Mouse (Mus musculus) hindbrain, embryonic 16.5 days (tissue): ENCODE measurements at regions not wholly inside any gene's neighbourhood (a gene's known extent, or its start where the extent isn't known, plus 50 kb on each side); places are given as distances from the start of the nearest gene placed in this dataset.
A peak's percentile ranks its signal among the peaks of the same experiment; 100 is the strongest.

Experiments
- ATAC-seq: fragments of 200-750 bp; cut with Nextera tagmentation; 2 replicates; pipeline ENCODE4 v1.8.0; 2017; ENCODE audit warnings: moderate TSS enrichment, moderate library complexity
- H3K27ac ChIP-seq: fragments of 300-500 bp; sonication (generic); 2 replicates; pipeline ENCODE4 v1.5.1; 2014; ENCODE audit warnings: low read depth, mild to moderate bottlenecking, control low read depth, low read length, moderate library complexity
- H3K27me3 ChIP-seq: fragments of 300-500 bp; sonication (generic); replicated peaks from 2 replicates; pipeline ENCODE4 v1.6.1; 2014; ENCODE audit warnings: low read length; ENCODE audit not compliant: control insufficient read depth, insufficient read depth
- H3K36me3 ChIP-seq: fragments of 300-500 bp; sonication (generic); 2 replicates; pipeline ENCODE4 v1.6.1; 2014; ENCODE audit warnings: mild to moderate bottlenecking, low read length, moderate library complexity, mixed read lengths; ENCODE audit not compliant: control insufficient read depth, insufficient read depth
- H3K4me1 ChIP-seq: fragments of 300-500 bp; sonication (generic); 2 replicates; pipeline ENCODE4 v1.6.1; 2014; ENCODE audit warnings: low read depth, low read length; ENCODE audit not compliant: control insufficient read depth, insufficient read depth
- H3K4me2 ChIP-seq: fragments of 300-500 bp; sonication (generic); 2 replicates; pipeline ENCODE4 v1.6.1; 2014; ENCODE audit warnings: mild to moderate bottlenecking, low read length, control low read depth, moderate library complexity
- H3K4me3 ChIP-seq: fragments of 300-500 bp; sonication (generic); 2 replicates; pipeline ENCODE4 v1.5.1; 2014; ENCODE audit warnings: mild to moderate bottlenecking, low read length, control low read depth, moderate library complexity
- H3K9ac ChIP-seq: fragments of 300-500 bp; sonication (generic); 2 replicates; pipeline ENCODE4 v1.6.1; 2014; ENCODE audit warnings: low read depth, mild to moderate bottlenecking, control low read depth, low read length, moderate library complexity
- H3K9me3 ChIP-seq: fragments of 300-500 bp; sonication (generic); 2 replicates; pipeline ENCODE4 v1.6.1; 2014; ENCODE audit warnings: mild to moderate bottlenecking, low read length, moderate library complexity; ENCODE audit not compliant: control insufficient read depth
- WGBS: fragments of 180-500 bp; shearing (Covaris S2); extraction: QIAGEN DNeasy Blood & Tissue Kit; methylation state at CpG from one replicate; pipeline ENCODE4 v1.1.7; 2014; 5-methylcytosine and 5-hydroxymethylcytosine counted together

DNA sequence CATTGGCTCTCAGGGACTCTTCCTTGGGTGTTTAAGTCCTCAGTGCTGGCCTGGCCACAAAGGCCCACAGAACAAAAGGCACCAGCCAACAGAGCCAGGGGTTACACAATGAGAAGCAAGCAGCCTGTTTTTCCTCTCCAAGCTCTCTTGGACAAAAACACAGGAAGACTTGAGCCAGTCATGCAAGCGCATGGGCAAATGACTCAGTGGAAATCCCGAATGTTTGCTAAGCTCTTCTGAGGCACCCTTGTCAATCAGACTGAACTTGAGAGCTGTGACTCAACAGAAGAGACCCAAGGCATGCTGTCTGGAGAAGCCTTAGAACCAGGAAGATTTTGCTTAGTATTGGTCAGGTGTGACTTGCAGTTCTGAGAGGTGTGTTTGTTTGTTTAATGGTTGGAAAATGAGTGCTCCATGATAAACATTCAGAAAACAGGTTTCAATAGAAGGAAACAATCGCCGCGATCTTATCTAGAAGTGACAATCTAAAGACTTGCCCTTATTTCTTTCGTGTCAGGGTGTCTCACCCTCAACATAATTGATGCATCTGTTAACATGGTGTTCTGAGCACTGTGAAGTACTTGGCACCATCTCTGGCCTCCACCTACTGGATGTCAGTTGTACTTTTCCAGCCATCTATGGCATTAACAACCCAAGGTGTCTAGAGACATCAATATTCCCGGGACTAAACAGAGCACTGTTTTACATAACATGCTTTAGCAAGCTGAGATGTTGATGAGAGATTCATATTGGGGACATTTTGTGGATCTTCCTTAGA, 124.0 kb upstream of the Tmc1 start:
- H3K4me2 ChIP-seq: no peak overlapping the region
- no peaks in the 10 kb centered on the region for H3K4me1 ChIP-seq
- no peaks in the 10 kb centered on the region for H3K36me3 ChIP-seq
- H3K9ac ChIP-seq: no peak overlapping the region
- no peak for ATAC-seq
- 81% methylated on average over 7 of the region's 7 CpGs for WGBS
- no peak overlapping the region for H3K4me3 ChIP-seq
- no peaks in the 10 kb centered on the region for H3K9me3 ChIP-seq
- no peak overlapping the region for H3K27ac ChIP-seq
- no peaks in the 10 kb centered on the region for H3K27me3 ChIP-seq

DNA sequence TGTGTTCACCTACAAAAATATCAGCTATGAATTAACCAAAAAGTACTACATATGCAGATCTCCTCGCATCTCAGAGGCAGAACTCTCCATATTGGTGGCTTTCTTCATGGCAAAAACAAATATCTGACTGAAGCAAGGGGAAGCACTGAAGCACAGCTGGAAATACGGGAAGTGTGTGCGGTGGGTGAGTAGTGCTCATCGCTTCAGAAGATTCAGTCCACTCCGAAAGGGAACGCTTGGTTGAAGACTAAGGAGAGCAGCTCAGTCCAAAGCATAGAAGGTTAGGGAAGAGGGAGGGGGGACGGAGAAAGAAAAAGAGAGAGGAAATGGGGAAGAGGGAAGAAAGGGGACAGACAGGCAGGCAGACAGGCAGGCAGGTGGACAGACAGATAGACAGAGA, 114.4 kb upstream of the Tmc1 start:
- 94% methylated on average over 7 of the region's 7 CpGs for WGBS
- no peak overlapping the region for H3K27ac ChIP-seq
- no peaks in the 10 kb centered on the region for H3K36me3 ChIP-seq
- H3K4me1 ChIP-seq: no peaks in the 10 kb centered on the region
- no peaks in the 10 kb centered on the region for H3K27me3 ChIP-seq
- no peak overlapping the region for H3K4me2 ChIP-seq
- H3K4me3 ChIP-seq: no peak overlapping the region
- H3K9ac ChIP-seq: no peak overlapping the region
- H3K9me3 ChIP-seq: no peaks in the 10 kb centered on the region
- no peak for ATAC-seq

DNA sequence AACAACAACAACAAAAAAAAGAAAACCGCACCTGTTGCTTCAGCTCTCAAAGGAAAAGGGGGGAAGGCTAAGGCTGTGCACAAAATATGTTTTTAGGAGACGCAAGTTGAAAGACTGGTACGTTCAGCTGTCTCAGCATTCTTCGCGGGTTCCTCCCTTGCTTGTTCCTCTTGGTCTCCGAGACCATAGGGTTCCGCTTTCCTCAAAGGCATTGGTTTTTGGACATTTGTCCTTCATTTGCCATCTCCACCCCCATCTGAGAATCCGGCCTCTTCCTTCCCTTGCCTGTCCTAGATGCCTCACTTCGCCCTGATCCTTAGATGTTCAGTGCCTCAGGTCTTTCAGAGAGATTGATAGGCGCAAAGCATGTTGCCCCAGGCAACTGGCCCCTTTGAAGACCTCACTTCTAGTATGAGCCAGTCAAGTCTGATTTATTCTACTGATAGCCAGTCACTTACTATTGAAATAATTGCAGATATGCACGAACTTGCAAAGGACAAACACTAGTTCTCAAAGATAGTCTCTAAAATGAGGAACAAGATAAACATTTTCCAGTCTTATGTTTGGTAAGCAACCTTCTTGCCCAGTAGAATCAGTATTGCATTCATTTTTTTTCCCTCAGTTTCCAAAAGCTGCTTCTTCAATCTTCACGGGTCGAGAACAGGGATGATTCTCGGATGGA, 112.6 kb upstream of the Tmc1 start:
- 83% methylated on average over 14 of the region's 14 CpGs for WGBS
- Histone ChIP-seq H3K9ac (no peak overlapping the region), H3K36me3 (no peaks in the 10 kb centered on the region), H3K27ac (no peak overlapping the region), H3K9me3 (no peaks in the 10 kb centered on the region), H3K4me3 (no peak overlapping the region), H3K27me3 (no peaks in the 10 kb centered on the region), H3K4me2 (no peak overlapping the region), H3K4me1 (no peaks in the 10 kb centered on the region)
- ATAC-seq: no peak

DNA sequence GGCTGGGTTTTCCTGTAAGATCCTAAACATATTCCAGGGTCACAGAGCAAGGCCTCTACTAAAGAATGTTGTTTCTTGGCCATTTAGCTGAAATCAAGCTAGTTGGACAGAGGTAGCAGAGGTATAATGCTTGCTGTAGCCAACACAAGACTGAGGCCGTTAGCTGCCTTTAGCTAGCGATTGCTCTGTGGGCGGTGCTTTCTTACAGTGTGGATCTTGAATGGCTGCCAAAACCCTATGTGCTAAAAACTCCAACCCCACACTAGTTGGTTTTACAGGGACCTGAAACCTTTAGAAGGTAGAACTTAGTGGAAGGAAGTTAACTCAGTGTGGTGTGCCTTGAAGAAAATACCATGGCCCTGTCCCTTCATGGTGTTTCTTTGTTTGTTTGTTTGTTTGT, 110.9 kb upstream of the Tmc1 start:
- H3K4me3 ChIP-seq: no peak overlapping the region
- no peaks in the 10 kb centered on the region for H3K27me3 ChIP-seq
- no peaks in the 10 kb centered on the region for H3K4me1 ChIP-seq
- WGBS: 75% methylated on average over 3 of the region's 3 CpGs
- no peaks in the 10 kb centered on the region for H3K9me3 ChIP-seq
- no peak overlapping the region for H3K4me2 ChIP-seq
- no peak for ATAC-seq
- no peaks in the 10 kb centered on the region for H3K36me3 ChIP-seq
- no peak overlapping the region for H3K9ac ChIP-seq
- H3K27ac ChIP-seq: no peak overlapping the region

DNA sequence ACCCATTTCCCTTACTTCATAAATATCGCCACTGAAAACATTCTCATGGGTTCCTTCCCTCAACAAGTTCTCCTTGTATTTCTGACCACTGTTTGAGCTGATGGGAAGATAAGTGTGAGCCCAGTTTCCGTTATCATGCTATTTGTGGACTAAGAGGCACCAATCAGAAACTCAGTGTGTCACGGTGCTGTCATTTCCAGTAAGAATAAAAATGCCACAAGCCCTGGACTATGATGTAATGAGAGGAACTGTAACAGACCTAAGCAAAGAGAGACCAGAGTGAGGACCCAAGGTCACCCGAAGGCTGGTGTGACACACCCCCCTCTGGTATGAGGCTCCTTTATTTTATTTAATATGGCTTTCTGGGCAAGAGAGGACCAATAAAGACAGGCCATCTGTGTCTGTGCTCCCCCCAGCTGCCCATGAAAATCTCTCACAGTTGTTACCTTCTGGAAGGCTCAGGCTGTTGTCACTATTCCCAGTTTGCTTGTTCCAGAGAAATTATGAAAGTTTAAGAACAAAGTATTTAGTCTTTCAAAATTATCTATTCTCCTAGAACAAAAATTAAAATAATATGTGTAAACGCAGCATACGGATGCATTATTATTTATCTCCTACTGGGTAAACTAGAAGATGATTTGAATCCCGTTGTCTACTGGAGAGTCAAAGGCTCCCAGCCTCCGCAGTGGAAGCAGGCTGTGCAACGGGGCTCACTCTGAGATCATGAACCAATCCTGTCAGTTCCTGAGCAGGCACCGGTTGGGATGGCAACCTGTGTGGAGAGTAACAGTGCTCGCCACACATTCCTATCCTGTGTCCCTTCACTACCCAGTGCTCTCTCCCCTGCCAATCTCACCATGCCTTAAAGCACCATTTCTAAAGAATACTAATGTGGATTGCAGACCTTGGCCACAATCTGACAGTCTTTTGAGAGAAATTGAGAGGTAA, 99.9 kb upstream of the Tmc1 start:
- H3K27me3 ChIP-seq: no peaks in the 10 kb centered on the region
- no peak overlapping the region for H3K9ac ChIP-seq
- H3K4me1 ChIP-seq: no peaks in the 10 kb centered on the region
- H3K27ac ChIP-seq: no peak overlapping the region
- no peaks in the 10 kb centered on the region for H3K9me3 ChIP-seq
- H3K4me3 ChIP-seq: no peak overlapping the region
- H3K4me2 ChIP-seq: no peak overlapping the region
- 62% methylated on average over 11 of the region's 11 CpGs for WGBS
- H3K36me3 ChIP-seq: no peaks in the 10 kb centered on the region
- ATAC-seq: peak; percentile 96

DNA sequence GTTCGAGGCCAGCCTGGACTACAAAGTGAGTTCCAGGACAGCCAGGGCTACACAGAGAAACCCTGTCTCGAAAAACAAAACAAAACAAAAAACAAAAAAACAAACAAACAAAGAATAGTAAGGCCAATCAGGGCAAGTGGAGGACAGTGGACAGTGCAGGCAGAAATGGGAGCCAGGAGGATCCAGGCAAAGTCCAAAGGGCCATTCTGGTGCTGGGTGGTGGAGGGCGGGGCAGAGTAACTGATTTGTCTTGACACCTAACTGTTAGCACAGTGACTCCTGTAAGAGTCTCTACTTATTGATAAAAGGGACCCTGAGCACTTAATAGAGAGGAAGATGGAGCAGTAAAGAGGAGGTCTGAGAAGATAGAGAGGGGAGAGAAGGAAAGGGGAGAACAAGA, 98.8 kb upstream of the Tmc1 start:
- no peaks in the 10 kb centered on the region for H3K9me3 ChIP-seq
- no peaks in the 10 kb centered on the region for H3K27me3 ChIP-seq
- no peak overlapping the region for H3K4me3 ChIP-seq
- no peak overlapping the region for H3K9ac ChIP-seq
- WGBS: 93% methylated on average over 3 of the region's 3 CpGs
- no peak overlapping the region for H3K4me2 ChIP-seq
- no peak for ATAC-seq
- H3K36me3 ChIP-seq: no peaks in the 10 kb centered on the region
- H3K4me1 ChIP-seq: no peaks in the 10 kb centered on the region
- H3K27ac ChIP-seq: no peak overlapping the region

DNA sequence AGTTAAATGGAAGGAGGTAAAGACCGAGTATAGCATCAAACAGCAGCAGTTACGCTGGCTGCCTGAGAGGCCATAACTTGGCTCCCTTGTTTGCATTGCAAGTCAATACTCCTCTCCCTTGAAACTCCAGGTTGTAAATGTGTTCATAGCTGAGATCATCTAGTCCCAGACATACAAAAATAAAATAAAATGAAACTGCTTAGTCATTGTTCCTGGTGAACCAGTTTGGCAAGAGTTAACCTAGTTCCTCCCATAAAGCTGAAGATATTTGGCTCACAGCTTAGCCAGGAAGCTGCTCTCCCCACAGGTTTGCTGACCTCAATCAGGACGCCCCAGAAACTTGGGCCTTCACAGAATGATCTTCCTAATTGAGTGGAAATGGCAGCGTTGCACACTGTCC, 97.9 kb upstream of the Tmc1 start:
- Histone ChIP-seq H3K27ac (no peak overlapping the region), H3K4me2 (no peak overlapping the region), H3K9ac (no peak overlapping the region), H3K4me1 (no peaks in the 10 kb centered on the region), H3K27me3 (no peaks in the 10 kb centered on the region), H3K4me3 (no peak overlapping the region), H3K9me3 (no peaks in the 10 kb centered on the region), H3K36me3 (no peaks in the 10 kb centered on the region)
- WGBS: 72% methylated on average over 4 of the region's 4 CpGs
- no peak for ATAC-seq

DNA sequence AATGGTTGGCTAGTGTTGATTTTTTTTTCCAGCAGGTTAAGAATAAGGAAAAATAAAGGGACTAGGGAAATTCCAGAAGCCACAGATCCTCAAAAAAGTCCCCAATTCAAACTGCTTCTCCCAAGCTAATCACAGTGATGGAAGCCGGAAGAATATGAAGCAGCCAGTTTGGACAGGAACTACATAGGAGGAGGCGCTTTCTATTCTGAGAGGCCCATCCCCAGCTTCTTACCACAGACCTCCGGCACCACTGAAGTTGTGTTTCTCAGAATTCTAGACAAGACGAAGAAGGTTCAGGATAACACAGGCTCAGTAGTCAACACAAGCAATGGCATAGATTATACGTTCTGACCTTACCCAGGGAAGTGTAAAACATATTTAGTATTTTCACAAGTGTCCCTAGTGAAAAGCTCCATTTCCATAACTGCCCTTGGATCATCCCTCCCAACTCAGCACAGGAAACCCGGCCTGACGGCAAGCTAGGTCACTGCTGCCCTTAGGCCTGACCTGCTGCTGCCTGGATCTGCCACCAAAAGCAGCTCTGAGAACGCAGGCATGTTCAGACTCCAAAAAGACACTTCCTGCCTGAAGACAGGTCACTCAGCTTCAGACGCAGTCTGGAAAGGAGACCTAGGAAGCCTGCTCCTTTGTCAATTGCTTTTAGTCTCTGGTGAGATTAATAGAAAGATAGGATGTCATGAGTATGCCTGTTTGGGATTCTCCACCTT, 97.2 kb upstream of the Tmc1 start:
- Histone ChIP-seq H3K9ac (no peak overlapping the region), H3K9me3 (no peaks in the 10 kb centered on the region), H3K4me1 (no peaks in the 10 kb centered on the region), H3K27ac (no peak overlapping the region), H3K4me2 (no peak overlapping the region), H3K27me3 (no peaks in the 10 kb centered on the region), H3K36me3 (no peaks in the 10 kb centered on the region), H3K4me3 (no peak overlapping the region)
- no peak for ATAC-seq
- WGBS: 82% methylated on average over 9 of the region's 9 CpGs
